Mouse (Mus musculus) liver, embryonic 14.5 days (tissue): ENCODE measurements at regions not wholly inside any gene's neighbourhood (a gene's known extent, or its start where the extent isn't known, plus 50 kb on each side); places are given as distances from the start of the nearest gene placed in this dataset.

ENCODE experiments used
- ATAC-seq: fragments of 200-750 bp; cut with Nextera tagmentation; 2 replicates; pipeline ENCODE4 v1.8.0; 2017; ENCODE audit warnings: moderate number of reproducible peaks, mild to moderate bottlenecking, moderate library complexity; ENCODE audit not compliant: insufficient read depth
- DNase-seq, 3 experiments: peaks; one replicate each; pipeline ENCODE4 v3.0.0-alpha.2; 2012 to 2013; ENCODE audit warnings: low read depth in 3 of 3, low spot score in 3 of 3
- H3K27ac ChIP-seq: fragments of 300-500 bp; sonication (generic); 2 replicates; pipeline ENCODE4 v1.5.1; 2014; ENCODE audit warnings: moderate library complexity, mild to moderate bottlenecking, control low read depth, inconsistent platforms
- H3K27me3 ChIP-seq: fragments of 300-500 bp; sonication (generic); 2 replicates; pipeline ENCODE4 v1.6.1; 2014; ENCODE audit warnings: mild to moderate bottlenecking, low read length, moderate library complexity; ENCODE audit not compliant: control insufficient read depth, insufficient read depth
- H3K36me3 ChIP-seq: fragments of 300-500 bp; sonication (generic); replicated peaks from 2 replicates; pipeline ENCODE4 v1.6.1; 2014; ENCODE audit warnings: low read depth; ENCODE audit not compliant: control insufficient read depth, insufficient read depth
- H3K4me1 ChIP-seq, 2 experiments: fragments of 200-500 bp in 1 of 2; fragments of 300-500 bp in 1 of 2; sonication (generic) in 1 of 2; replicated peaks; 2 replicates each; pipeline ENCODE4 v1.6.1; 2012 to 2014; ENCODE audit warnings: antibody characterized with exemption in 1 of 2, inconsistent platforms in 1 of 2, low read length in 1 of 2; ENCODE audit not compliant: control insufficient read depth in 2 of 2, insufficient read depth in 2 of 2
- H3K4me2 ChIP-seq: fragments of 300-500 bp; sonication (generic); 2 replicates; pipeline ENCODE4 v1.6.1; 2014; ENCODE audit warnings: low read depth, mild to moderate bottlenecking, control low read depth, moderate library complexity
- H3K4me3 ChIP-seq, 2 experiments: fragments of 200-500 bp in 1 of 2; fragments of 300-500 bp in 1 of 2; sonication (generic) in 1 of 2; 2 replicates each; pipeline ENCODE4 v1.5.1; 2012 to 2014; ENCODE audit warnings: low read depth in 2 of 2, low read length in 2 of 2, mild to moderate bottlenecking in 2 of 2, control low read depth in 1 of 2, inconsistent platforms in 1 of 2, moderate library complexity in 1 of 2; ENCODE audit not compliant: insufficient read depth in 1 of 2
- H3K9ac ChIP-seq: fragments of 300-500 bp; sonication (generic); replicated peaks from 2 replicates; pipeline ENCODE4 v1.6.1; 2014; ENCODE audit warnings: mild to moderate bottlenecking, control low read depth, moderate library complexity
- H3K9me3 ChIP-seq: fragments of 300-500 bp; sonication (generic); 2 replicates; pipeline ENCODE4 v1.6.1; 2016; ENCODE audit warnings: low read length, mixed read lengths; ENCODE audit not compliant: control insufficient read depth
- CTCF ChIP-seq: IDR thresholded peaks from 2 replicates; pipeline ENCODE4 v1.5.1; 2016; ENCODE audit warnings: antibody characterized with exemption, low read depth, control low read depth
- EP300 ChIP-seq: IDR thresholded peaks from 2 replicates; pipeline ENCODE4 v1.6.1; 2016; ENCODE audit warnings: antibody characterized with exemption, low read depth
- whole genome bisulfite sequencing: fragments of 180-500 bp; shearing (Covaris S2); extraction: QIAGEN DNeasy Blood & Tissue Kit; methylation state at CpG from one replicate; pipeline ENCODE4 v1.1.7; 2014; ENCODE audit not compliant: insufficient replicate concordance; 5-methylcytosine and 5-hydroxymethylcytosine counted together

GRCm38 (mm10) chr8:46913956-46914355, 72.7 kb upstream of the Enpp6 start:
- 14% methylated on average over 5 of the region's 5 CpGs for WGBS
- Histone ChIP-seq H3K36me3 (no peaks in the 10 kb centered on the region), H3K27ac (no peak overlapping the region), H3K4me1 (peaks cover 0 to 2% of the 10 kb centered on the region in 2 experiments; a peak in 1 of 4 replicates), H3K4me3 (no peak overlapping the region), H3K9me3 (no peaks in the 10 kb centered on the region), H3K9ac (no peak overlapping the region), H3K27me3 (no peaks in the 10 kb centered on the region), H3K4me2 (no peak overlapping the region)
- ATAC-seq (no peak), DNase-seq (no peak)
- TF ChIP-seq CTCF (no peak), EP300 (no peak)

- TF ChIP-seq EP300: no peak
- no peak for TF ChIP-seq CTCF
- Histone ChIP-seq H3K9me3 (no peaks in the 10 kb centered on the region), H3K27me3 (no peaks in the 10 kb centered on the region), H3K36me3 (no peaks in the 10 kb centered on the region), H3K4me3 (no peak overlapping the region), H3K9ac (no peak overlapping the region), H3K4me1 (peaks cover 0 to 3% of the 10 kb centered on the region in 2 experiments; a peak in 1 of 4 replicates), H3K27ac (no peak overlapping the region), H3K4me2 (no peak overlapping the region)
- ATAC-seq: no peak
- no peak for DNase-seq
- WGBS: 28% methylated on average over 3 of the region's 3 CpGs
These were observed 66.6 kb upstream of the Enpp6 start for GRCm38 (mm10) chr8:46920071-46920470.

GRCm38 (mm10) chr8:46921075-46921474, 65.6 kb upstream of the Enpp6 start:
- 52% methylated on average over 11 of the region's 11 CpGs for WGBS
- no peak for TF ChIP-seq CTCF
- no peak for TF ChIP-seq EP300
- Histone ChIP-seq H3K4me1 (peaks cover 0 to 3% of the 10 kb centered on the region in 2 experiments; a peak in 1 of 4 replicates), H3K4me2 (no peak overlapping the region), H3K9me3 (no peaks in the 10 kb centered on the region), H3K36me3 (no peaks in the 10 kb centered on the region), H3K4me3 (no peak overlapping the region), H3K9ac (no peak overlapping the region), H3K27me3 (no peaks in the 10 kb centered on the region), H3K27ac (no peak overlapping the region)
- ATAC-seq (no peak), DNase-seq (no peak)

- Histone ChIP-seq H3K27ac (no peak overlapping the region), H3K4me1 (peaks cover 0 to 3% of the 10 kb centered on the region in 2 experiments; a peak in 1 of 4 replicates), H3K36me3 (no peaks in the 10 kb centered on the region), H3K9me3 (no peaks in the 10 kb centered on the region), H3K4me3 (no peak overlapping the region), H3K4me2 (no peak overlapping the region), H3K27me3 (no peaks in the 10 kb centered on the region), H3K9ac (no peak overlapping the region)
- TF ChIP-seq EP300: no peak
- no peak for TF ChIP-seq CTCF
- no peak for ATAC-seq
- DNase-seq: no peak
- whole genome bisulfite sequencing: 70% methylated on average over 7 of the region's 7 CpGs
These were observed 65.1 kb upstream of the Enpp6 start for GRCm38 (mm10) chr8:46921585-46921984.

GRCm38 (mm10) chr8:46924787-46925548, 61.7 kb upstream of the Enpp6 start:
- Histone ChIP-seq H3K4me3 (no peak overlapping the region), H3K9ac (no peak overlapping the region), H3K4me2 (no peak overlapping the region), H3K4me1 (peaks cover 0 to 3% of the 10 kb centered on the region in 2 experiments; a peak in 1 of 4 replicates), H3K27ac (no peak overlapping the region), H3K27me3 (no peaks in the 10 kb centered on the region), H3K9me3 (no peaks in the 10 kb centered on the region), H3K36me3 (no peaks in the 10 kb centered on the region)
- TF ChIP-seq CTCF: no peak
- no peak for TF ChIP-seq EP300
- DNase-seq: no peak
- WGBS: 56% methylated on average over 13 of the region's 13 CpGs
- no peak for ATAC-seq
